Comparison of ENCODE assay signal across 36 mouse cellular contexts in genomic region chr8:80579038-80579437, GRCm38 (mm10). TPM values are rescaled to one million over a fixed set of nuclear protein-coding genes. Genes with fewer than 3 reads are reported as not detected.
"Had no signal": no experiment of that assay in that cellular context is flagged by ENCODE, and none has a peak within 500 bp of the region (broad histone marks: within the 10 kb centered on the region; RNA-seq: fewer than 3 reads in every experiment).

No protein-coding gene starts in this region.

- ATAC-seq: hindbrain, embryonic 16.5 days; hindbrain, postnatal 0 days; inflammation-experienced regulatory T-cells, adult 6 months; intestine, embryonic 15.5 days; intestine, embryonic 16.5 days; intestine, postnatal 0 days had no signal

- H3K27ac ChIP-seq: heart, embryonic 10.5 days; heart, embryonic 13.5 days; heart, embryonic 15.5 days; hindbrain, embryonic 10.5 days; hindbrain, embryonic 12.5 days; hindbrain, embryonic 13.5 days; hindbrain, embryonic 14.5 days; hindbrain, embryonic 15.5 days; hindbrain, postnatal 0 days; intestine, embryonic 15.5 days; kidney, embryonic 15.5 days; kidney, postnatal 0 days; layer of hippocampus, adult 2 months had no signal

- H3K9me3 ChIP-seq: heart, embryonic 10.5 days; heart, embryonic 12.5 days; heart, embryonic 13.5 days; heart, embryonic 15.5 days; hindbrain, embryonic 10.5 days; hindbrain, embryonic 12.5 days; hindbrain, embryonic 13.5 days; hindbrain, embryonic 15.5 days; intestine, embryonic 15.5 days; kidney, embryonic 15.5 days had no signal

- H3K4me3 ChIP-seq: heart, embryonic 10.5 days; heart, embryonic 12.5 days; heart, embryonic 13.5 days; heart, embryonic 15.5 days; hindbrain, embryonic 10.5 days; hindbrain, embryonic 12.5 days; hindbrain, embryonic 13.5 days; hindbrain, embryonic 15.5 days; intestine, embryonic 15.5 days; kidney, embryonic 15.5 days; layer of hippocampus, adult 2 months had no signal

- H3K27me3 ChIP-seq: heart, embryonic 12.5 days; heart, embryonic 13.5 days; heart, embryonic 15.5 days; hindbrain, embryonic 12.5 days; hindbrain, embryonic 13.5 days; hindbrain, embryonic 15.5 days; intestine, embryonic 15.5 days; kidney, embryonic 15.5 days had no signal

- H3K36me3 ChIP-seq: heart, embryonic 10.5 days; heart, embryonic 12.5 days; heart, embryonic 13.5 days; heart, embryonic 15.5 days; hindbrain, embryonic 10.5 days; hindbrain, embryonic 12.5 days; hindbrain, embryonic 13.5 days; hindbrain, embryonic 15.5 days; intestine, embryonic 15.5 days; kidney, embryonic 15.5 days had no signal

- H3K4me2 ChIP-seq: heart, embryonic 11.5 days; heart, embryonic 12.5 days; heart, embryonic 13.5 days; heart, embryonic 15.5 days; hindbrain, embryonic 12.5 days; hindbrain, embryonic 13.5 days; hindbrain, embryonic 14.5 days; hindbrain, embryonic 15.5 days; intestine, embryonic 15.5 days; kidney, embryonic 15.5 days had no signal

- DNase-seq: heart, postnatal 10 days; heart, postnatal 14 days; heart, postnatal 36 days; heart, postnatal 4 days; kidney, adult 11 months; kidney, adult 18-20 months; kidney, adult 2 months; kidney, adult 8-10 months; kidney, adult 9 months; kidney, postnatal 10 days; kidney, postnatal 14 days; kidney, postnatal 25 days; kidney, postnatal 36 days; kidney, postnatal 4 days; layer of hippocampus, adult 9-11 months; layer of hippocampus, postnatal 36 days had no signal

- H3K4me1 ChIP-seq: heart, embryonic 10.5 days; heart, embryonic 12.5 days; heart, embryonic 13.5 days; heart, embryonic 15.5 days; hindbrain, embryonic 10.5 days; hindbrain, embryonic 12.5 days; hindbrain, embryonic 13.5 days; hindbrain, embryonic 15.5 days; intestine, embryonic 15.5 days; kidney, embryonic 15.5 days had no signal

- H3K9ac ChIP-seq: heart, embryonic 12.5 days; heart, embryonic 13.5 days; heart, embryonic 15.5 days; hindbrain, embryonic 12.5 days; hindbrain, embryonic 13.5 days; hindbrain, embryonic 14.5 days; hindbrain, embryonic 15.5 days; intestine, embryonic 15.5 days; kidney, embryonic 15.5 days had no signal

RNA-seq across cellular contexts. Expression of gene Frem3, which starts 31.8 kb away (rescaled TPM):
- total RNA-seq: hematopoietic stem cell, adult 5-6 weeks had no signal
- polyA plus RNA-seq: heart, embryonic 10.5 days; hindbrain, embryonic 12.5 days; inflammation-experienced regulatory T-cells, adult 6 months; kidney, adult 2 months had no signal
